Mouse (Mus musculus): Measurements from ENCODE around the gene Irgm1. TPM values are rescaled to one million over a fixed set of nuclear protein-coding genes. Genes with fewer than 3 reads are reported as not detected.
"Not testable (repeated sequence)": the region's sequence is repeated elsewhere in the genome, so short reads cannot be mapped to it uniquely, and the experiment has no call there.

Irgm1 gene
- total RNA-seq, 2 experiments from 2014 or later: 13.2 to 18.6 TPM

DNA sequence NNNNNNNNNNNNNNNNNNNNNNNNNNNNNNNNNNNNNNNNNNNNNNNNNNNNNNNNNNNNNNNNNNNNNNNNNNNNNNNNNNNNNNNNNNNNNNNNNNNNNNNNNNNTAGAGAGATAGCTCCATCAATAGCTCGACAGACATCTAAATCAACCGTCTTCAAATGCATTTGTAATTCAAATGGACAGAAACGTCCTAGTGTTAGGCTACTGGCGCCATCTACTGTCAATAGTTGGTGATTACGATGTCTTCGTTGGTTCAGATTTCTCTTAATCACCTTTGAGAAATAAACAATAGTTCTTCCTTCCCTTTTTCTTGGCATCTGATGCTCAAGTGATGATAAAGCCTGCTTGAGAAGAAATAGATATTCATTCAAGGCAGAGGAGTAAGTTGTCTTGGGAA, 12.5 kb downstream of the Irgm1 start:
- peak; percentile 65 to 79 for DNase-seq

DNA sequence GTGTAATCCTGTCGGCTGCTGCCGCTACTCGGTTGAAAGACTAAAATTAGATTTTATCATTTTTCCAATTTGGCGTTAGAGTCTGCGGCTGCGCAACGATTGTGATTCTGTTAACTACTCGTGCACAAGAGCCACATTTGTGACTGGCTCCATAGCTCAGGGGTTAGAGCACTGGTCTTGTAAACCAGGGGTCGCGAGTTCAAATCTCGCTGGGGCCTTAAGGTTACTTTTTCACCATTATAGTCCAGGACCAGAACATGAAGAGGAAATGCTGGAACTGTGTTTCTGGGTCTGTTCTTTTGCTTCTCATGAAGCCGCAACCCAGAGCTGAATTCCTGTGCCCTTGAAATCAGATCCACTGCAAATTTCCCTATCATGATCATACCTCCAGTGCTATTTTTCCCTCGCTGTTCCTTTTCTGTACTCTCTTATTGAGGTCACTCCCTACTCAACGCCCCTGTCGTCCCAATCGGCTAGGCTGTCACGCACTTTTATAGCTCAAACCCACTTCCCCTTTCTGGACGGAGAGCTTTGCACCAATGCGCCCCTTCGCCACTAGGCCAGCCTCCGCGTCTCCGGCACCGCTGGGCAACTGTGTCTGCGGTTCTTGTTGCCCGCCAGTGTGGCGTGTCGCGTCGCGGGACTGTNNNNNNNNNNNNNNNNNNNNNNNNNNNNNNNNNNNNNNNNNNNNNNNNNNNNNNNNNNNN, 17.9 kb downstream of the Irgm1 start:
- peak; percentile 92 to 98 for DNase-seq

DNA sequence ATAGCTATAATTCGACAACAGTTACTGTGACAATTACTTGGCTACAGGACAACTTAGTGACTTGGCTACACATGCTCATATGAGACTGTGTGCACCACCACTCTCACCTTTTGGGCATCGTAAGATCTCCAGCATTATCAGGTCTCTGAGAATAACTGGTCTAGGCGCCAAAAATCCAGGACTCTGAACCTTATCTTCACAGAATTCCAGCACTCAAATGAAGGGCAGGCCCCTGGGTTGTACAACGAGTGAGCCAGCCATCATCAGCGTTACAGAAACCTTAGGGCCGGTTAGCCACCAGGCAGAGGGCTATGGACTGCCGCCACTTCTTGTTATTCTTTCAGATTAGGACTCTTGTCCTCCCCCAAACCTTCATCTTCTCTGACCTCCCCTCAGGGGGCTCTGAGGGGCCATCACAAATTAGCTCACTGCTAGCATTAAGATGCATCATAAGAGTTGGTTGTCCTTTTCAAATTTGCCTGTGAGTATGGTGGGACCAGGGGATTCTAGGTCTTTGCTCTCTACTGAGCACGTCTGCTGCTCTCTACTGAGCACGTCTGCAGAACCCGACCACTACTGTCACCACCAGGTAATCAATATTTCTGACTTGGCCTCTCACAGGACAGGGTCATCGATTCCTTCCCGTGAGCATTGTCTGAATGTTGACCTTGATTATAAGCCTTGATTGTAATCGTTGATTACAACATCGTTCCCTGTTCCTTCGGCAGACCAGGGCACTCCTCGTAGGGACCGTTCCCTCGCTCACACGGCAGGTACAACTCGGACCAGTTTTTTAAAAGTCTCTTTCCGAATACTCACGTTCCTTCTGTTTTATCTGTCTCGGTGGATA, 18.6 kb downstream of the Irgm1 start:
- no peak for DNase-seq

- DNase-seq: no peak
Observed at GRCm38 (mm10) chr11:48852190-48852589, 19.3 kb downstream of the Irgm1 start.

DNA sequence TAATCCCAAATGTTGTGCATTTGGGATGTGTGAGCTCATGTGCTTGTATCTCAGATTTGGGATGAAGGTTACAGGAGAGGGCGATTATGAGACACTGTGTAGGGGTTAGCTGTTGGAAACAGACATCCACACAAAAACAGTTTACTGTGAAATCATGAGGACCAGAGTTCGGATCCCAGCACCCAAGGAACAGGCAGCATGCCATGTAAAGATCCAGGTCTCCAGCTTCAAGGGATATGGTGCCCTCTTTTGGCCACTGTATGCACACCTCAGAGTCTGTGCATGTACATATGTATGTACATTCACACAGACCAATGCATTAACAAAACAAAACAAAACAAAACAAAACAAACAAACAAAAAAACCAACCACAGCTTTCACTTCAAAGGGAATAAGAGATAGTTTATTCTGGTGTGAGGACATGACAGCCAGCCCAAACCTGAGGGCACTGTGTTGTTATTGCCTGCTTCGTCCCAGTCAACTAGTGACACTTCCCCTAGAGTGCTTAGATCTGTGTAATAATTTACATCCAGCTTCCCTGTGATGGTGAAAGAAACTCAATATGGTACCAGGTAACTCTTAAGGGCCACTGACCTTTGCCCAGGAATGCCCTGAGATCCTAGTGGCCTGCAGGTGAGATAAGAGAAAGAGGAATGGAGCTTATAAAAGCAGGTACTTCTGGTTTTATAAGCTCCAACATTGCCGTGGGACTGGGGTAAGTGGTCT, 20.1 kb downstream of the Irgm1 start:
- DNase-seq: no peak

DNA sequence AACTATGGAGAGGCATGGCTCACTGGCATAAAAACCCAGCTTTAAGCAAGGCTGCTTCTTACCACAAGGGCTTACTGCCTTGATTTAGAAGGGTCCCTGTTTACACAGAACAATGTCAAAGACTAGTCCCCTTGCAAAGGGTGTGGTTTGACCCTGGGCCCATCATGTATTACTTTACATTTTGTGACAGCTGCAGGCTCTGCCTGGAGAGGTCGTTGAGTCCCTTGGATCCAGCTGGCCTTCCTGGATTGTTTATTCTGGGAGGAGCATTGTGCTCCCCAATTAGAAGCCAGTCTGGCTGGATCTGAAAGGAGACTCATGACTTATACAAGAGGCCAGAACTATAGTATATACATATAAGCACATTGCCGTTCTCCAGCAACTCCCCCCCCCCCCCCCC, 21.2 kb downstream of the Irgm1 start:
- no peak for DNase-seq

- no peak for DNase-seq
Observed at GRCm38 (mm10) chr11:48846881-48847280, 24.6 kb downstream of the Irgm1 start.

- not testable (repeated sequence) for DNase-seq
Observed at GRCm38 (mm10) chr11:48846362-48846761, 25.1 kb downstream of the Irgm1 start.

GRCm38 (mm10) chr11:48845244-48845815, 26.2 kb downstream of the Irgm1 start:
- DNase-seq: no peak

GRCm38 (mm10) chr11:48844309-48844708, 27.2 kb downstream of the Irgm1 start:
- no peak for DNase-seq

GRCm38 (mm10) chr11:48843202-48843601, 28.3 kb downstream of the Irgm1 start:
- DNase-seq: no peak

DNA sequence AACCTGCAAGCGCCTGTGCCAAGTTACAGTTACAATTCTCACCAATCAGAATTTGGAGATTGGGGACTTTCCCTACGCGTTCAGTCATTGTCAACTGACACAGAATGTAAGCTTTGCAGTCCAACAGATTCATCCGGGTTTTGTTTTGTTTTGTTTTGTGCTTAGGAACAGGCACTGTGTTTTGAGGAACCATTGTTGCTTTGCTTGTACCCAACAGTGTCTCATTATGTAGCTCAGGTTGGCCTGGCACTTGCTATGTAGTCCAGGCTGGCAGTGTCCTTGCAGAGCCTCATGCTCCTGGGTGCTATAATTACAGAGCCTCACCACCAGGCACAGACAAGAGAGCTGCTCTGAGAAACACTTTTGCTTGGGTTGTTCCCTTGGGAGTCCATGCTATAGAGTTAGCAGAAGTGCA, 29.1 kb downstream of the Irgm1 start:
- DNase-seq: no peak

DNA sequence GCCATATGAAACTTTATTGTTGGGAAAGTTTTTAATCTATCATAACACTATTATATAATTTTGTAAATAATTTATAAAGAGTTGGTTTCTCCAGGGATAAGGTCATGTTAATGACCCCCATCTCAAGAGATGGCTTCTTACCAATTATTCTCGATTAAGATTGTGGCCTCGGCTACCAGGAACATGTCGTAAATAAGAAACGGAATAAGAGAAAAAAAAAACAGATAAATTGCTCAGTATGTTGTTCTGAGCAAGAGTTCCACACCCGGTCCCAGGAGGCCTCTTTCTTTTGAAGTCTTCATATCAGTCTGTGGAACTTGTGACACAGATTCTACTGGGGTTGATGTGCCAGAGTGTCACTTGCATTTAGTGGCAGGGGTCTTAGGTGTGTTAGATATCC, 30.3 kb downstream of the Irgm1 start:
- DNase-seq: no peak

DNA sequence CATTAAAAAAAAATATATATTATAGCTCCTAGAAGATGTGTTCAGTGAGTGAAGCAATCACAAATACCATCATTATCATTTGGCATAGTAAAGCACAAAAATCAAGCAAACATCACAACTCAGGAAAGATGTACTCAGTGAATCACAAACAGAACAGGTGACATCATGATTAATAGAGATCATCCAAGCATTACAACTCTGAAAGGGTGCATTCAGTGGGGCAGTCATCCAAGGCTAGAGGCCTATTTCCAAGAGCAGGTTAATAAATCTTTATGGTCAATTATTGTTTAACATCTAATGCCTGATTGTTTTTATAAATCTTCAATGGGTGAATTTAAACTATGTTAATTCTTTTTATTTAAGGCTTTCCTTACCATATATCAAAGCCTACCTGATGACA, 30.7 kb downstream of the Irgm1 start:
- no peak for DNase-seq

- no peak for DNase-seq
Observed at GRCm38 (mm10) chr11:48838879-48839680, 32.4 kb downstream of the Irgm1 start.

DNA sequence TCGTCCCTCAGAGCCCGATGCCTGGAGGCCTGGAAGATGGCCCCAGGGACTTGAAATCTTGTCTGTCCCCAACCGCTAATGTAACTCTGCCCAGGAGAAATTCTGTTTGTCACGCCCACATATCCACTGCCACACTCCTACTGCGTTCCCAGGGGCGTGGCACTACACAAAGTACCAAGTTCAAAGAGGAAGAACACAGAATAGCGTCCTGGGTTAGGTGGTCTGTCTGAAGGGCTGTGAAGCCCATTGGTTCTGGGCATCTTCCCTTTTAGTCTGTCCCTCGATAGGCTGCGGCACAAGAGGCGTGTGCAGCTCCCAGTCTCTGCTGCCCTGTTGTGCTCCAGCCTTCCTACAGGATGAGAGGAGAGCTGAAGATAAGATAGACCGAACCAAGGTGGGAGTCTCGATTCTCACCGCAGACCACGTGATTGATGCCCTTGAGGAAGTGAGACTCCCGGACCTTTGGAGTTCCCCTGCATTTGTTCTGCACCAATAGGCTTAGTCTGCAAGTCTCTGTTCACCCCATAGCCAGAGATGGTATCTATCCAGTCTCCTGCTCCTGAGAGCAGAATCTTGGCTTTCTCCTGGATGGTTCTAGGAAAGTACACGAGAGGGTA, 33.2 kb downstream of the Irgm1 start:
- peak in 1 of 2 experiments; percentile 53 for DNase-seq

DNA sequence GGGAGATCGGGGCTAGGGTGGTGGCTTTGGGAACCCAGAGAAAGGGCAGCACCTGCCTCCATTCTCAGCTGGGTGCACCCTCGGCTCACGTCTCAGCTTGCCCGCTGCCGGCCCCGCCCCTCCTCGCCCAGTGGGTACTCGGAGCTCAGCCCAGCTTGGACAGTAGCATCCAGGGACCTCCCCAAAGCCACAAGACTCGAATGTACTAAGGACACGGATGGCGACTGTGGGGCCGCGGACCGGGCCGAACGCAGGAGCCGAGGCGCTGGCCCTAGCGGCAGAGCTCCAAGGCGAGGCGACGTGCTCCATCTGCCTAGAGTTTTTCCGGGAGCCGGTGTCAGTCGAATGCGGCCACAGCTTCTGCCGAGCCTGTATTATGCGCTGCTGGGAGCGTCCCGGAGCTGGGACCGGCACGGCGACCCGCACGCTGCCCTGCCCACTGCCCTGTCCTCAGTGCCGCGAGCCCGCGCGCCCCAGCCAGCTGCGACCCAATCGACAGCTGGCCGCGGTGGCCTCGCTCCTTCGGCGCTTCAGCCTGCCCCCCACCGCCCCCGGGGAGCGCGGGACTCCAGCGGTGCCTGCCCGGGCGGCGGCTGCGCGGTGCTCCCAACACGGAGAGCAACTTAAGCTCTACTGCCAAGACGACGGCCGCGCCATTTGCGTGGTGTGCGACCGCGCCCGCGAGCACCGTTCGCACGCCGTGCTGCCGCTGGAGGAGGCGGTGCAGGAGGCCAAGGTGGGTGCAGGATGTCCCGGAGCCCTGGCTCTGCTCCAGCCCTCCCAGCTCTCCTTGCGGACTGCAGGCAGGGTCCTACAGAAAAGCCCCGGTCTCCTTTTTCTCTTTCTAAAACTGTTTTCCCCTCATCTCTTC, 33.9 kb downstream of the Irgm1 start:
- peak; percentile 83 to 84 for DNase-seq

GRCm38 (mm10) chr11:48836990-48837309, 34.5 kb downstream of the Irgm1 start:
- no peak for DNase-seq

GRCm38 (mm10) chr11:48835923-48836322, 35.6 kb downstream of the Irgm1 start:
- DNase-seq: no peak
